Mouse (Mus musculus): ENCODE measurements at regions not wholly inside any gene's neighbourhood (a gene's known extent, or its start where the extent isn't known, plus 50 kb on each side); places are given as distances from the start of the nearest gene placed in this dataset.

- Histone ChIP-seq H3K9ac (ENCODE audit: low read length) (no peak overlapping the region), H3K27me3 (ENCODE audit: control insufficient read depth, insufficient read depth, low read length) (no peaks in the 10 kb centered on the region), H3K4me2 (ENCODE audit: low read depth, low read length) (no peak overlapping the region), H3K27ac (ENCODE audit: low read length) (no peak overlapping the region), H3K4me3 (replicated peaks; ENCODE audit: low read length) (no peak overlapping the region), H3K4me1 (ENCODE audit: control insufficient read depth, insufficient read depth, low read length) (no peaks in the 10 kb centered on the region), H3K36me3 (ENCODE audit: control insufficient read depth, insufficient read depth, low read length) (no peaks in the 10 kb centered on the region), H3K9me3 (replicated peaks; ENCODE audit: control insufficient read depth, low read length) (no peaks in the 10 kb centered on the region)
- no peak for ATAC-seq (ENCODE audit: insufficient read depth, low FRiP score)
- WGBS, result 49% methylated on average over 10 of the region's 10 CpGs
These were observed 60.4 kb upstream of the Lrig2 start for GRCm38 (mm10) chr3:104571935-104572631.

GRCm38 (mm10) chr3:104565423-104566230 is 53.9 kb upstream of the Lrig2 start:
- Histone ChIP-seq H3K9ac (ENCODE audit: low read length) (0 out of 2 replicates have a peak overlapping the region, but pooled peaks have one; percentile 25), H3K4me2 (ENCODE audit: low read depth, low read length) (no peak overlapping the region), H3K27ac (ENCODE audit: low read length) (no peak overlapping the region), H3K27me3 (ENCODE audit: control insufficient read depth, insufficient read depth, low read length) (no peaks in the 10 kb centered on the region), H3K4me3 (replicated peaks; ENCODE audit: low read length) (no peak overlapping the region), H3K4me1 (ENCODE audit: control insufficient read depth, insufficient read depth, low read length) (peaks cover 4% of the 10 kb centered on the region; the same call in 1 of the 2 replicates), H3K36me3 (ENCODE audit: control insufficient read depth, insufficient read depth, low read length) (no peaks in the 10 kb centered on the region), H3K9me3 (replicated peaks; ENCODE audit: control insufficient read depth, low read length) (no peaks in the 10 kb centered on the region)
- ATAC-seq (ENCODE audit: insufficient read depth, low FRiP score), result no peak
- 45% methylated on average over 13 of the region's 13 CpGs for WGBS

GRCm38 (mm10) chr3:104564857-104565256 is 53.1 kb upstream of the Lrig2 start:
- H3K4me1 ChIP-seq (ENCODE audit: control insufficient read depth, insufficient read depth, low read length), result peaks cover 4% of the 10 kb centered on the region; the same call in 1 of the 2 replicates
- H3K9me3 ChIP-seq (replicated peaks; ENCODE audit: control insufficient read depth, low read length), result no peaks in the 10 kb centered on the region
- ATAC-seq (ENCODE audit: insufficient read depth, low FRiP score), result no peak
- H3K27me3 ChIP-seq (ENCODE audit: control insufficient read depth, insufficient read depth, low read length), result no peaks in the 10 kb centered on the region
- 57% methylated on average over 2 of the region's 2 CpGs for WGBS
- H3K27ac ChIP-seq (ENCODE audit: low read length), result no peak overlapping the region
- H3K4me2 ChIP-seq (ENCODE audit: low read depth, low read length), result no peak overlapping the region
- H3K9ac ChIP-seq (ENCODE audit: low read length), result no peak overlapping the region
- no peaks in the 10 kb centered on the region for H3K36me3 ChIP-seq (ENCODE audit: control insufficient read depth, insufficient read depth, low read length)
- no peak overlapping the region for H3K4me3 ChIP-seq (replicated peaks; ENCODE audit: low read length)

GRCm38 (mm10) chr3:104561567-104561966 is 49.8 kb upstream of the Lrig2 start:
- no peak for ATAC-seq (ENCODE audit: insufficient read depth, low FRiP score)
- H3K4me3 ChIP-seq (replicated peaks; ENCODE audit: low read length), result no peak overlapping the region
- no peaks in the 10 kb centered on the region for H3K36me3 ChIP-seq (ENCODE audit: control insufficient read depth, insufficient read depth, low read length)
- no peaks in the 10 kb centered on the region for H3K27me3 ChIP-seq (ENCODE audit: control insufficient read depth, insufficient read depth, low read length)
- H3K27ac ChIP-seq (ENCODE audit: low read length), result no peak overlapping the region
- H3K9me3 ChIP-seq (replicated peaks; ENCODE audit: control insufficient read depth, low read length), result no peaks in the 10 kb centered on the region
- no peak overlapping the region for H3K4me2 ChIP-seq (ENCODE audit: low read depth, low read length)
- no peak overlapping the region for H3K9ac ChIP-seq (ENCODE audit: low read length)
- peaks cover 4% of the 10 kb centered on the region; the same call in 1 of the 2 replicates for H3K4me1 ChIP-seq (ENCODE audit: control insufficient read depth, insufficient read depth, low read length)
- 30% methylated on average over 4 of the region's 4 CpGs for WGBS

Measured in stomach, embryonic 16.5 days (tissue).